Mouse (Mus musculus) bone marrow macrophage, adult 2 months (primary cell): ENCODE results near the gene Kank4.

ENCODE experiments used
- CTCF ChIP-seq: IDR thresholded peaks from 2 replicates; pipeline ENCODE4 v1.5.1; 2012; ENCODE audit warnings: low read depth, mild to moderate bottlenecking, low read length, moderate library complexity
- POLR2A ChIP-seq: IDR thresholded peaks from 2 replicates; pipeline ENCODE4 v1.6.1; 2012; ENCODE audit warnings: mild to moderate bottlenecking, low read depth, low read length, borderline replicate concordance

- TF ChIP-seq CTCF: no peak
- no peak for TF ChIP-seq POLR2A
Observed at GRCm38 (mm10) chr4:98754456-98754855, 62.9 kb downstream of the Kank4 start.
